Mouse (Mus musculus) layer of hippocampus, adult 8-10 months (tissue): ENCODE results near the gene Pola2. TPM values are rescaled to one million over a fixed set of nuclear protein-coding genes. Genes with fewer than 3 reads are reported as not detected.

Source experiments
- DNase-seq, 2 experiments: peaks; one replicate each; pipeline ENCODE4 v3.0.0; 2022; ENCODE audit warnings: low spot score in 2 of 2
- total RNA-seq, 4 experiments: library from RNA; stranded (reverse); gene quantifications; 2 replicates each; pipeline ENCODE4 v1.2.4; 2022

Gene Pola2
- total RNA-seq, 4 experiments from 2014 or later = 4.4 to 8.2 (median 7.1) TPM

- no peak for DNase-seq
Measured at GRCm38 (mm10) chr19:5910221-5910620, 53.8 kb downstream of the Pola2 start.

- DNase-seq = no peak
Measured at GRCm38 (mm10) chr19:5907275-5907674, 56.7 kb downstream of the Pola2 start.

GRCm38 (mm10) chr19:5894002-5894678 lies 69.9 kb downstream of the Pola2 start, which contains the start of gene Tigd3:
Gene Tigd3, minus strand, starts transcription at chr19:5894149.
- peak; percentile 93 to 94 for DNase-seq

- no peak for DNase-seq
Measured at GRCm38 (mm10) chr19:5893282-5894001, 70.6 kb downstream of the Pola2 start.

- no peak for DNase-seq
Measured at GRCm38 (mm10) chr19:5892735-5893134, 71.3 kb downstream of the Pola2 start.

- no peak for DNase-seq
Measured at GRCm38 (mm10) chr19:5892262-5892661, 71.7 kb downstream of the Pola2 start.

- DNase-seq = no peak
Measured at GRCm38 (mm10) chr19:5891521-5892258, 72.3 kb downstream of the Pola2 start.

Other genes with a start within 250 kb of the Pola2 start
- 10 to 100 TPM; 12.4 to 17.8 (median 16.4) TPM for gene Ehbp1l1, start 237.9 kb downstream of the Pola2 start, total RNA-seq
- gene Fam89b, start 234.5 kb downstream of the Pola2 start, total RNA-seq = 10 to 100 TPM; 22.5 to 31.3 (median 27.4) TPM
- gene Ltbp3, start 223.3 kb downstream of the Pola2 start, total RNA-seq = 10 to 100 TPM; 30.4 to 40.5 (median 33.1) TPM
- gene Scyl1, start 192.8 kb downstream of the Pola2 start, total RNA-seq = 10 to 100 TPM; 77.7 to 94.4 (median 88.1) TPM
- gene Frmd8, start 88.9 kb downstream of the Pola2 start, total RNA-seq = 10 to 100 TPM; 10.4 to 20.8 (median 16.3) TPM
- gene Slc25a45, start 86.4 kb downstream of the Pola2 start, total RNA-seq = 1 to 10 TPM; 3.1 to 7.1 (median 4.5) TPM
- gene Tigd3, start 70.1 kb downstream of the Pola2 start, total RNA-seq = 1 to 10 TPM; 2.2 to 3.5 (median 2.9) TPM
- 100 to 1,000 TPM in 1 of 4 experiments, 10 to 100 TPM in 3; 89.6 to 135 (median 97.5) TPM for gene Dpf2, start 51.2 kb downstream of the Pola2 start, total RNA-seq
- gene Cdc42ep2, start 39.4 kb downstream of the Pola2 start, total RNA-seq = 1 to 10 TPM; 4.4 to 6.0 (median 5.4) TPM
- gene Slc22a20, start 21.9 kb upstream of the Pola2 start, total RNA-seq = not detected
- 10 to 100 TPM; 23.7 to 27.7 (median 25.1) TPM for gene Capn1, start 51.7 kb upstream of the Pola2 start, total RNA-seq
- gene Syvn1, start 82.4 kb upstream of the Pola2 start, total RNA-seq = 10 to 100 TPM; 40.4 to 48.8 (median 43.7) TPM
- 10 to 100 TPM; 43.5 to 51.3 (median 46.1) TPM for gene Mrpl49, start 93.6 kb upstream of the Pola2 start, total RNA-seq
- gene Fau, start 93.6 kb upstream of the Pola2 start, total RNA-seq = 100 to 1,000 TPM; 653 to 927 (median 780) TPM
- gene Znhit2, start 97.0 kb upstream of the Pola2 start, total RNA-seq = 10 to 100 TPM; 27.0 to 38.4 (median 32.4) TPM
- gene Tm7sf2, start 104.2 kb upstream of the Pola2 start, total RNA-seq = 10 to 100 TPM; 21.7 to 30.5 (median 26.6) TPM
- 100 to 1,000 TPM in 2 of 4 experiments, 10 to 100 TPM in 2; 90.4 to 103 (median 99.8) TPM for gene Vps51, start 113.0 kb upstream of the Pola2 start, total RNA-seq
- gene Tmem262, start 115.8 kb upstream of the Pola2 start, total RNA-seq = not detected
- 1 to 10 TPM in 1 of 4 experiments, not detected in 3; 2.3 TPM for gene Gm28374, start 118.1 kb upstream of the Pola2 start, total RNA-seq
- 10 to 100 TPM; 38.8 to 44.1 (median 41.4) TPM for gene Zfpl1, start 120.8 kb upstream of the Pola2 start, total RNA-seq
- gene Cdca5, start 120.8 kb upstream of the Pola2 start, total RNA-seq = under 1 TPM in 1 of 4 experiments, not detected in 3; 0.31 TPM
- gene AC131692.1, start 130.2 kb upstream of the Pola2 start, total RNA-seq = not detected
- gene Naaladl1, start 141.6 kb upstream of the Pola2 start, total RNA-seq = under 1 TPM in 3 of 4 experiments, not detected in 1; 0.14 to 0.25 (median 0.17) TPM
- gene Sac3d1, start 154.4 kb upstream of the Pola2 start, total RNA-seq = 10 to 100 TPM; 11.0 to 13.4 (median 12.9) TPM
- 10 to 100 TPM; 38.7 to 43.0 (median 41.8) TPM for gene Snx15, start 164.1 kb upstream of the Pola2 start, total RNA-seq
- gene Batf2, start 176.8 kb upstream of the Pola2 start, total RNA-seq = 1 to 10 TPM in 1 of 4 experiments, under 1 TPM in 2, not detected in 1; 0.83 to 1.3 (median 0.96) TPM
- gene Arl2, start 177.3 kb upstream of the Pola2 start, total RNA-seq = 10 to 100 TPM; 79.8 to 93.3 (median 85.0) TPM
- not detected for gene Majin, start 220.2 kb upstream of the Pola2 start, total RNA-seq